Mouse (Mus musculus) heart, embryonic 16.5 days (tissue): ENCODE results near the gene Zfp366. TPM values are rescaled to one million over a fixed set of nuclear protein-coding genes. Genes with fewer than 3 reads are reported as not detected.

ENCODE experiments used
- ATAC-seq: fragments of 200-750 bp; cut with Nextera tagmentation; replicated peaks from 2 replicates; pipeline ENCODE4 v1.8.0; 2017; ENCODE audit warnings: moderate number of reproducible peaks; ENCODE audit not compliant: insufficient read depth, low FRiP score; ENCODE audit errors: extremely low read depth
- H3K27ac ChIP-seq: fragments of 300-500 bp; sonication (generic); 2 replicates; pipeline ENCODE4 v1.5.1; 2014; ENCODE audit warnings: mild to moderate bottlenecking, low read length, control low read depth, moderate library complexity
- H3K27me3 ChIP-seq: fragments of 300-500 bp; sonication (generic); 2 replicates; pipeline ENCODE4 v1.6.1; 2014; ENCODE audit warnings: low read length, mixed read lengths; ENCODE audit not compliant: control insufficient read depth, insufficient read depth
- H3K36me3 ChIP-seq: fragments of 300-500 bp; sonication (generic); 2 replicates; pipeline ENCODE4 v1.6.1; 2014; ENCODE audit not compliant: control insufficient read depth, insufficient read depth
- H3K4me1 ChIP-seq: fragments of 300-500 bp; sonication (generic); 2 replicates; pipeline ENCODE4 v1.6.1; 2014; ENCODE audit warnings: low read length, mixed read lengths; ENCODE audit not compliant: control insufficient read depth, insufficient read depth
- H3K4me2 ChIP-seq: fragments of 300-500 bp; sonication (generic); 2 replicates; pipeline ENCODE4 v1.6.1; 2014; ENCODE audit warnings: low read depth, mild to moderate bottlenecking, control low read depth, low read length
- H3K4me3 ChIP-seq: fragments of 300-500 bp; sonication (generic); 2 replicates; pipeline ENCODE4 v1.5.1; 2014; ENCODE audit warnings: mild to moderate bottlenecking, control low read depth, low read length
- H3K9ac ChIP-seq: fragments of 300-500 bp; sonication (generic); 2 replicates; pipeline ENCODE4 v1.6.1; 2014; ENCODE audit warnings: low read length, control low read depth
- H3K9me3 ChIP-seq: fragments of 300-500 bp; sonication (generic); replicated peaks from 2 replicates; pipeline ENCODE4 v1.6.1; 2016; ENCODE audit warnings: low read length; ENCODE audit not compliant: control insufficient read depth
- WGBS: fragments of 180-500 bp; shearing (Covaris S2); extraction: QIAGEN DNeasy Blood & Tissue Kit; methylation state at CpG from one replicate; pipeline ENCODE4 v1.1.7; 2014; 5-methylcytosine and 5-hydroxymethylcytosine counted together
- polyA plus RNA-seq: library from polyadenylated mRNA; unstranded; fragments of >200 nt; fragmentation: Nextera tagmentation; extraction: Ambion mirVana; gene quantifications from 2 replicates; pipeline ENCODE4 v1.2.1, GENCODE M21; 2015

Zfp366 gene
- polyA plus RNA-seq, 1 experiment from 2014 or later = 0.66 TPM

- H3K36me3 ChIP-seq = no peaks in the 10 kb centered on the region
- no peak overlapping the region for H3K27ac ChIP-seq
- peaks cover 2% of the 10 kb centered on the region; the same call in 1 of the 2 replicates for H3K27me3 ChIP-seq
- no peaks in the 10 kb centered on the region for H3K9me3 ChIP-seq
- H3K4me2 ChIP-seq = no peak overlapping the region
- no peak overlapping the region for H3K9ac ChIP-seq
- WGBS = 75% methylated on average over 12 of the region's 12 CpGs
- H3K4me3 ChIP-seq = no peak overlapping the region
- no peak for ATAC-seq
- H3K4me1 ChIP-seq = peaks cover 21% of the 10 kb centered on the region
Observed at GRCm38 (mm10) chr13:99196314-99196713, 11.7 kb downstream of the Zfp366 start.

DNA sequence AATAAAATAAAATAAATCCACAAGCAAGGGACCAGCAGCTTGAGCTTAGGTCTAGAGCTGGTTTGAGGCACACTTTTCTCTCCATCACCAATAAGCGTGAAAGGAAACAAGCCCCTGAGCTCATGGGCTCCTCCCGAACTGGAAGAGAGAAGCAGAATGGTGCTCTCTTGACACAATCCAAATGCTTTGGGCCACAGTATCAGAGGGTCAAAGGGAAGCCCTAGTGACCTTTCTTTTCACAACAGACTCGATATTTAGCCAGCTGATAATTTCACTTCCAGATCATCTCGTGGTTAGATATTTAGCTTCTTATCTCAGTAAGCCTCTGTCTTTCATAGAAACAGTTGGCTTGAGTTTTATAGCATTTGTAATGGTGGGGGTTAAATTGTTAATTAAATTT is 12.2 kb downstream of the Zfp366 start:
- 60% methylated on average over 4 of the region's 4 CpGs for WGBS
- Histone ChIP-seq H3K9me3 (no peaks in the 10 kb centered on the region), H3K36me3 (no peaks in the 10 kb centered on the region), H3K4me2 (no peak overlapping the region), H3K27ac (no peak overlapping the region), H3K4me1 (peaks cover 21% of the 10 kb centered on the region), H3K27me3 (peaks cover 2% of the 10 kb centered on the region; the same call in 1 of the 2 replicates), H3K9ac (no peak overlapping the region), H3K4me3 (no peak overlapping the region)
- no peak for ATAC-seq

- ATAC-seq = 0 out of 2 replicates have a peak, but pooled peaks have one; percentile 45
- Histone ChIP-seq H3K9me3 (no peaks in the 10 kb centered on the region), H3K4me2 (no peak overlapping the region), H3K4me3 (no peak overlapping the region), H3K27ac (peak overlapping the region; percentile 57), H3K36me3 (no peaks in the 10 kb centered on the region), H3K9ac (no peak overlapping the region), H3K4me1 (peaks cover 8% of the 10 kb centered on the region; the same call in 1 of the 2 replicates), H3K27me3 (peaks cover 2% of the 10 kb centered on the region; the same call in 1 of the 2 replicates)
- WGBS = 61% methylated on average over 16 of the region's 16 CpGs
Observed at GRCm38 (mm10) chr13:99201647-99202574, 17.3 kb downstream of the Zfp366 start.

DNA sequence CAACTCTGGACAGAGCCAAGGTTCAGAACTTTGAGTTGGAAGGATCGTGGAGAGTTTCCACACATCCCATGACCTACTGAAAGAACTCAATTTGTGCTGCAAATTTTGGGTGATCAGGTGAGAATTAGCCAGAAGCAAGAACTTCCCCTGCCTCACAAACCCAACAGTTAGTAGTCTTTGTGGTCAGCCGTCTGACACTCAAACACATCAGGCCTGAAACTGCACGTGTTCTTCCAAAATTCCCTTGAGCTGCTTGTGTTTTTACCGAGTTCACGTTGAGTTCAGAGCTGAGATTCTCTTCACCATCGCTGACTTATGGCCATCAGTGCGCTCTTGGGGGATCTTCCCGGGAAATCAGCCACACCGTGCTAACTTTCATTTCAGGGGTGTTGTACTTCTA is 22.6 kb downstream of the Zfp366 start:
- no peak for ATAC-seq
- Histone ChIP-seq H3K4me1 (peaks cover 2% of the 10 kb centered on the region; the same call in 1 of the 2 replicates), H3K4me2 (no peak overlapping the region), H3K9me3 (no peaks in the 10 kb centered on the region), H3K27me3 (no peaks in the 10 kb centered on the region), H3K36me3 (no peaks in the 10 kb centered on the region), H3K9ac (no peak overlapping the region), H3K27ac (no peak overlapping the region), H3K4me3 (no peak overlapping the region)
- WGBS = 90% methylated on average over 9 of the region's 9 CpGs

DNA sequence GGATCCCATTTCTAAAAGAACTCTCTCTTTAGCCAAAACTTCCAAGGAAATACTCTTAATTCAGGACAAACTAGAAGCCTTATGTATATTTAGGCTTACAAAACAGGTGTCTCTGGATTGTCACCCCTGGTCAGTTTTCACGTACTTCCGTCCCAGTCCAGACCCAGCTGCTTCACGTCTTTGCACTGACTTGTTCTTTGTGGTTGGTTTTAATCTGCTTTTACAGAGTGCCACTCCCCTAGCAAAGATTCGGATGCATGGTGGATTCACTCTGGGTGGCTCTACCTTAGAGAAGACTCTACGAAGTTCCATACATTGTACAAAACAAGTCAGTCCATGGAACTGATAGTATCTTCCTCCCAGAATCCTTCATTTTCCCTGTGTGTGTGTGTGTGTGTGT is 25.2 kb downstream of the Zfp366 start:
- H3K9me3 ChIP-seq = no peaks in the 10 kb centered on the region
- H3K27ac ChIP-seq = no peak overlapping the region
- WGBS = 91% methylated on average over 5 of the region's 5 CpGs
- H3K4me1 ChIP-seq = peaks cover 5% of the 10 kb centered on the region; the same call in 1 of the 2 replicates
- no peak overlapping the region for H3K9ac ChIP-seq
- no peak for ATAC-seq
- no peak overlapping the region for H3K4me2 ChIP-seq
- no peaks in the 10 kb centered on the region for H3K27me3 ChIP-seq
- no peak overlapping the region for H3K4me3 ChIP-seq
- no peaks in the 10 kb centered on the region for H3K36me3 ChIP-seq

- Histone ChIP-seq H3K27me3 (no peaks in the 10 kb centered on the region), H3K9ac (no peak overlapping the region), H3K4me2 (no peak overlapping the region), H3K4me3 (no peak overlapping the region), H3K27ac (no peak overlapping the region), H3K36me3 (no peaks in the 10 kb centered on the region), H3K4me1 (peaks cover 5% of the 10 kb centered on the region; the same call in 1 of the 2 replicates), H3K9me3 (no peaks in the 10 kb centered on the region)
- ATAC-seq = no peak
- 69% methylated on average over 5 of the region's 5 CpGs for WGBS
Observed at GRCm38 (mm10) chr13:99210837-99211236, 26.2 kb downstream of the Zfp366 start.

DNA sequence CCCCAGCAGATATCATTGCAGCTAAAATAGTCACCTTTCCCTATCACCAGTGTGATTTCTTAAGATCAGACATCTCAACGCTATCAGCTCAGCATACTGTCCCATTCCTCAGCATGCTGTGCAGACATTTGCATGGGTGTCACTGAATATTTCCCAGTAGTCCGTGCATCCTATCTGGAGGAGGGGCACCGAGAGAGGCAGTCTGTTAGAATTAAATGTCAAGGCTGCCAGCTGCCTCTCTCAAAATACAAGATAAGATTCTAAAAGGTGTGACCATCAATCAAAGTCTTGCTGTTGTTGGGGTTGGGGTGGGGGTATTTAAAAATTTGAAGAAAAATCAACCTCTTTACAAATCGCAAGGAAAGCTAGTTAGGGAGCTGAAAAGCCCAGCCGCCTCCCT is 28.4 kb downstream of the Zfp366 start:
- Histone ChIP-seq H3K9me3 (no peaks in the 10 kb centered on the region), H3K4me3 (no peak overlapping the region), H3K27ac (peak overlapping the region; percentile 14; the same call in 1 of the 2 replicates), H3K27me3 (no peaks in the 10 kb centered on the region), H3K36me3 (no peaks in the 10 kb centered on the region), H3K9ac (no peak overlapping the region), H3K4me2 (peak overlapping the region; percentile 29), H3K4me1 (peaks cover 8% of the 10 kb centered on the region; the same call in 1 of the 2 replicates)
- 24% methylated on average over 5 of the region's 5 CpGs for WGBS
- ATAC-seq = no peak

- Histone ChIP-seq H3K9ac (no peak overlapping the region), H3K27me3 (no peaks in the 10 kb centered on the region), H3K4me2 (no peak overlapping the region), H3K27ac (no peak overlapping the region), H3K36me3 (no peaks in the 10 kb centered on the region), H3K9me3 (no peaks in the 10 kb centered on the region), H3K4me3 (no peak overlapping the region), H3K4me1 (peaks cover 8% of the 10 kb centered on the region; the same call in 1 of the 2 replicates)
- 85% methylated on average over 2 of the region's 2 CpGs for WGBS
- no peak for ATAC-seq
Observed at GRCm38 (mm10) chr13:99216005-99216404, 31.4 kb downstream of the Zfp366 start.

DNA sequence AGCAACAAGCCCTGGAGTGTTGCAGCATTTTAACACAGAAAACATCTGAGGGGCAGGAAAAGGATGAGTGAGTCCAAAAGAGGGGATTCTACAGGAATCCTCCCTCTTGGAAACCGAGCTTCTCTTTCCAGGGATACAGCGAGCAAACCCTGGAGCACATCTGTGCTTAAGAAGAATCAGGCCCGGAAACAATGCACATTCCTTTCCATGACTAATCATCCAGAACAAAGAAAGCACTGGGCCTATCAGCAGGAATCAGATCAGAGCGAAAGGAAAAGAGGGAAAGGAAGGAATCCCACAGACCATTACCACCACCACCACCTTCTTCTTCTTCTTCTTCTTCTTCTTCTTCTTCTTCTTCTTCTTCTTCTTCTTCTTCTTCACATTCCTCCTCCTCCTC is 33.4 kb downstream of the Zfp366 start:
- no peaks in the 10 kb centered on the region for H3K9me3 ChIP-seq
- no peaks in the 10 kb centered on the region for H3K27me3 ChIP-seq
- no peaks in the 10 kb centered on the region for H3K36me3 ChIP-seq
- no peak overlapping the region for H3K9ac ChIP-seq
- ATAC-seq = peak; percentile 55; the same call in 1 of the 2 replicates
- peaks cover 7% of the 10 kb centered on the region; the same call in 1 of the 2 replicates for H3K4me1 ChIP-seq
- H3K4me2 ChIP-seq = no peak overlapping the region
- H3K27ac ChIP-seq = peak overlapping the region; percentile 49; the same call in 1 of the 2 replicates
- no peak overlapping the region for H3K4me3 ChIP-seq
- WGBS = 32% methylated on average over 4 of the region's 4 CpGs
